Mouse (Mus musculus): ENCODE results near the gene Anxa9. TPM values are rescaled to one million over a fixed set of nuclear protein-coding genes. Genes with fewer than 3 reads are reported as not detected.
"Not testable (repeated sequence)": the region's sequence is repeated elsewhere in the genome, so short reads cannot be mapped to it uniquely, and the experiment has no call there.

The Anxa9 gene
- 2.3 and 2.4 TPM in 2 replicates for polyA plus RNA-seq (2012; rRNA removed)

GRCm38 (mm10) chr3:95307100-95307499, at the start of gene Anxa9:
Gene Anxa9, minus strand, starts transcription at chr3:95307176.
- H3K4me1 ChIP-seq (ENCODE audit: control insufficient read depth, insufficient read depth, low read length) = no peaks in the 10 kb centered on the region
- no peak within 1 kb of the TSS for H3K27ac ChIP-seq (ENCODE audit: insufficient read depth, low read length)
- H3K4me3 ChIP-seq (ENCODE audit: insufficient read depth, low read length) = no peak within 1 kb of the TSS
- TF ChIP-seq CTCF (IDR thresholded peaks at IDR 0.05; ENCODE audit: extremely low read depth, insufficient read depth, low read length) (no peak), POLR2A (IDR thresholded peaks at IDR 0.05; ENCODE audit: extremely low read depth, insufficient read depth, low read length) (no peak)

- not testable (repeated sequence) for H3K4me1 ChIP-seq (ENCODE audit: control insufficient read depth, insufficient read depth, low read length); H3K27ac ChIP-seq (ENCODE audit: insufficient read depth, low read length)
- peak overlapping the region; percentile 66; the same call in 1 of the 2 replicates for H3K4me3 ChIP-seq (ENCODE audit: insufficient read depth, low read length)
These were observed 49.1 kb upstream of the Anxa9 start for GRCm38 (mm10) chr3:95355911-95356544.

GRCm38 (mm10) chr3:95349491-95349890, 42.5 kb upstream of the Anxa9 start:
- TF ChIP-seq POLR2A (IDR thresholded peaks at IDR 0.05; ENCODE audit: extremely low read depth, insufficient read depth, low read length) (no peak), CTCF (IDR thresholded peaks at IDR 0.05; ENCODE audit: extremely low read depth, insufficient read depth, low read length) (peak; percentile 48; the same call in 1 of the 2 replicates)
- H3K4me3 ChIP-seq (ENCODE audit: insufficient read depth, low read length) = no peak overlapping the region
- no peaks in the 10 kb centered on the region for H3K4me1 ChIP-seq (ENCODE audit: control insufficient read depth, insufficient read depth, low read length)
- H3K27ac ChIP-seq (ENCODE audit: insufficient read depth, low read length) = no peak overlapping the region

- H3K27ac ChIP-seq (ENCODE audit: insufficient read depth, low read length); H3K4me3 ChIP-seq (ENCODE audit: insufficient read depth, low read length); H3K4me1 ChIP-seq (ENCODE audit: control insufficient read depth, insufficient read depth, low read length): not testable (repeated sequence)
These were observed 41.4 kb upstream of the Anxa9 start for GRCm38 (mm10) chr3:95348343-95348742.

- Histone ChIP-seq H3K4me3 (ENCODE audit: insufficient read depth, low read length) (no peak overlapping the region), H3K4me1 (ENCODE audit: control insufficient read depth, insufficient read depth, low read length) (no peaks in the 10 kb centered on the region), H3K27ac (ENCODE audit: insufficient read depth, low read length) (no peak overlapping the region)
- no peak for TF ChIP-seq CTCF (IDR thresholded peaks at IDR 0.05; ENCODE audit: extremely low read depth, insufficient read depth, low read length)
- TF ChIP-seq POLR2A (IDR thresholded peaks at IDR 0.05; ENCODE audit: extremely low read depth, insufficient read depth, low read length) = no peak
These were observed 39.5 kb upstream of the Anxa9 start for GRCm38 (mm10) chr3:95346454-95346853.

- H3K27ac ChIP-seq (ENCODE audit: insufficient read depth, low read length); H3K4me3 ChIP-seq (ENCODE audit: insufficient read depth, low read length); H3K4me1 ChIP-seq (ENCODE audit: control insufficient read depth, insufficient read depth, low read length): not testable (repeated sequence)
These were observed 36.5 kb upstream of the Anxa9 start for GRCm38 (mm10) chr3:95343356-95344000.

- no peak for TF ChIP-seq POLR2A (IDR thresholded peaks at IDR 0.05; ENCODE audit: extremely low read depth, insufficient read depth, low read length)
- no peak for TF ChIP-seq CTCF (IDR thresholded peaks at IDR 0.05; ENCODE audit: extremely low read depth, insufficient read depth, low read length)
- no peaks in the 10 kb centered on the region for H3K4me1 ChIP-seq (ENCODE audit: control insufficient read depth, insufficient read depth, low read length)
- no peak overlapping the region for H3K4me3 ChIP-seq (ENCODE audit: insufficient read depth, low read length)
- H3K27ac ChIP-seq (ENCODE audit: insufficient read depth, low read length) = no peak overlapping the region
These were observed 31.3 kb upstream of the Anxa9 start for GRCm38 (mm10) chr3:95338251-95338650.

- TF ChIP-seq CTCF (IDR thresholded peaks at IDR 0.05; ENCODE audit: extremely low read depth, insufficient read depth, low read length) (no peak), POLR2A (IDR thresholded peaks at IDR 0.05; ENCODE audit: extremely low read depth, insufficient read depth, low read length) (no peak)
- H3K27ac ChIP-seq (ENCODE audit: insufficient read depth, low read length) = no peak overlapping the region
- H3K4me1 ChIP-seq (ENCODE audit: control insufficient read depth, insufficient read depth, low read length) = no peaks in the 10 kb centered on the region
- no peak overlapping the region for H3K4me3 ChIP-seq (ENCODE audit: insufficient read depth, low read length)
These were observed 30.4 kb upstream of the Anxa9 start for GRCm38 (mm10) chr3:95337345-95337744.

- TF ChIP-seq POLR2A (IDR thresholded peaks at IDR 0.05; ENCODE audit: extremely low read depth, insufficient read depth, low read length) (no peak), CTCF (IDR thresholded peaks at IDR 0.05; ENCODE audit: extremely low read depth, insufficient read depth, low read length) (no peak)
These were observed 24.6 kb upstream of the Anxa9 start for GRCm38 (mm10) chr3:95331528-95331927.

GRCm38 (mm10) chr3:95328803-95329404, 21.9 kb upstream of the Anxa9 start:
- Histone ChIP-seq H3K4me1 (ENCODE audit: control insufficient read depth, insufficient read depth, low read length) (no peaks in the 10 kb centered on the region), H3K27ac (ENCODE audit: insufficient read depth, low read length) (no peak overlapping the region), H3K4me3 (ENCODE audit: insufficient read depth, low read length) (no peak overlapping the region)
- TF ChIP-seq CTCF (IDR thresholded peaks at IDR 0.05; ENCODE audit: extremely low read depth, insufficient read depth, low read length) (no peak), POLR2A (IDR thresholded peaks at IDR 0.05; ENCODE audit: extremely low read depth, insufficient read depth, low read length) (no peak)

More at GRCm38 (mm10) chr3:95331528-95331927, 24.6 kb upstream of the Anxa9 start:
- no peak overlapping the region for H3K4me3 ChIP-seq (ENCODE audit: insufficient read depth, low read length)
- H3K27ac ChIP-seq (ENCODE audit: insufficient read depth, low read length) = no peak overlapping the region
- no peaks in the 10 kb centered on the region for H3K4me1 ChIP-seq (ENCODE audit: control insufficient read depth, insufficient read depth, low read length)

Measured in cortical plate, adult 2 months (tissue).